Mouse (Mus musculus) lung, embryonic 16.5 days (tissue): Measurements from ENCODE around the gene Tmem190. TPM values are rescaled to one million over a fixed set of nuclear protein-coding genes. Genes with fewer than 3 reads are reported as not detected.

Experiments
- ATAC-seq: fragments of 200-750 bp; cut with Nextera tagmentation; 2 replicates; pipeline ENCODE4 v1.8.0; 2017; ENCODE audit warnings: low read depth, mild to moderate bottlenecking, moderate library complexity
- H3K27ac ChIP-seq: fragments of 300-500 bp; sonication (generic); 2 replicates; pipeline ENCODE4 v1.5.1; 2014; ENCODE audit warnings: mild to moderate bottlenecking, control low read depth, low read length
- H3K27me3 ChIP-seq: fragments of 300-500 bp; sonication (generic); 2 replicates; pipeline ENCODE4 v1.6.1; 2014; ENCODE audit warnings: low read depth, low read length, mixed read lengths; ENCODE audit not compliant: control insufficient read depth, insufficient read depth
- H3K36me3 ChIP-seq: fragments of 300-500 bp; sonication (generic); 2 replicates; pipeline ENCODE4 v1.6.1; 2014; ENCODE audit warnings: low read length; ENCODE audit not compliant: control insufficient read depth, insufficient read depth
- H3K4me1 ChIP-seq: fragments of 300-500 bp; sonication (generic); replicated peaks from 2 replicates; pipeline ENCODE4 v1.6.1; 2014; ENCODE audit warnings: low read length, mixed read lengths; ENCODE audit not compliant: control insufficient read depth, insufficient read depth
- H3K4me2 ChIP-seq: fragments of 300-500 bp; sonication (generic); 2 replicates; pipeline ENCODE4 v1.6.1; 2014; ENCODE audit warnings: low read depth, low read length, control low read depth
- H3K4me3 ChIP-seq: fragments of 300-500 bp; sonication (generic); 2 replicates; pipeline ENCODE4 v1.5.1; 2014; ENCODE audit warnings: mild to moderate bottlenecking, low read length, control low read depth
- H3K9ac ChIP-seq: fragments of 300-500 bp; sonication (generic); 2 replicates; pipeline ENCODE4 v1.6.1; 2014; ENCODE audit warnings: low read length, control low read depth
- H3K9me3 ChIP-seq: fragments of 300-500 bp; sonication (generic); 2 replicates; pipeline ENCODE4 v1.6.1; 2016; ENCODE audit warnings: low read length; ENCODE audit not compliant: control insufficient read depth
- WGBS: fragments of 180-500 bp; shearing (Covaris S2); extraction: QIAGEN DNeasy Blood & Tissue Kit; methylation state at CpG from one replicate; pipeline ENCODE4 v1.1.7; 2014; 5-methylcytosine and 5-hydroxymethylcytosine counted together
- polyA plus RNA-seq: library from polyadenylated mRNA; unstranded; fragments of >200 nt; fragmentation: Nextera tagmentation; extraction: Ambion mirVana; gene quantifications from 2 replicates; pipeline ENCODE4 v1.2.1, GENCODE M21; 2015

Gene Tmem190
- polyA plus RNA-seq, 1 experiment from 2014 or later: 0.34 TPM

GRCm38 (mm10) chr7:4825365-4825764, 42.6 kb downstream of the Tmem190 start:
- no peak for ATAC-seq
- H3K27ac ChIP-seq: no peak overlapping the region; the same call in 1 of the 2 replicates
- H3K4me1 ChIP-seq: peaks cover 4% of the 10 kb centered on the region; the same call in 1 of the 2 replicates
- no peak overlapping the region for H3K4me3 ChIP-seq
- H3K27me3 ChIP-seq: no peaks in the 10 kb centered on the region
- 39% methylated on average over 4 of the region's 4 CpGs for WGBS
- H3K36me3 ChIP-seq: no peaks in the 10 kb centered on the region
- no peaks in the 10 kb centered on the region for H3K9me3 ChIP-seq
- H3K9ac ChIP-seq: no peak overlapping the region
- H3K4me2 ChIP-seq: no peak overlapping the region

- no peak for ATAC-seq
- Histone ChIP-seq H3K9me3 (no peaks in the 10 kb centered on the region), H3K4me2 (no peak overlapping the region), H3K36me3 (no peaks in the 10 kb centered on the region), H3K4me1 (no peaks in the 10 kb centered on the region; the same call in 1 of the 2 replicates), H3K27me3 (peaks cover 17% of the 10 kb centered on the region), H3K9ac (no peak overlapping the region), H3K4me3 (no peak overlapping the region), H3K27ac (no peak overlapping the region)
- WGBS: 8% methylated on average over 12 of the region's 12 CpGs
These were observed 47.7 kb downstream of the Tmem190 start for GRCm38 (mm10) chr7:4830476-4830875.

Other genes with a start within 250 kb of the Tmem190 start
- 5.5 and 8.3 TPM in 2 replicates for gene Syt5, start 235.4 kb upstream of the Tmem190 start, polyA plus RNA-seq
- not detected in 2 replicates for gene Ptprh, start 178.9 kb upstream of the Tmem190 start, polyA plus RNA-seq
- 0.69 and 1.7 TPM in 2 replicates for gene Tmem86b, start 151.5 kb upstream of the Tmem190 start, polyA plus RNA-seq
- 3.5 and 3.9 TPM in 2 replicates for gene Ppp6r1, start 123.9 kb upstream of the Tmem190 start, polyA plus RNA-seq
- gene Hspbp1, start 97.9 kb upstream of the Tmem190 start, polyA plus RNA-seq: 85.7 and 90.9 TPM in 2 replicates
- 0.68 and 0.74 TPM in 2 replicates for gene Brsk1, start 92.3 kb upstream of the Tmem190 start, polyA plus RNA-seq
- 0.14 TPM in 1 of 2 replicates, not detected in the other for gene Tmem150b, start 57.7 kb upstream of the Tmem190 start, polyA plus RNA-seq
- 57.2 and 60.2 TPM in 2 replicates for gene Kmt5c, start 42.8 kb upstream of the Tmem190 start, polyA plus RNA-seq
- 77.9 and 94.0 TPM in 2 replicates for gene Cox6b2, start 29.8 kb upstream of the Tmem190 start, polyA plus RNA-seq
- not detected in 2 replicates for gene Fam71e2, start 11.6 kb upstream of the Tmem190 start, polyA plus RNA-seq
- gene Il11, start 78 bp upstream of the Tmem190 start, polyA plus RNA-seq: 0.18 and 0.19 TPM in 2 replicates
- gene Tmem238, start 6.7 kb downstream of the Tmem190 start, polyA plus RNA-seq: 14.7 and 17.9 TPM in 2 replicates
- 337 and 342 TPM in 2 replicates for gene Rpl28, start 9.9 kb downstream of the Tmem190 start, polyA plus RNA-seq
- 355 and 372 TPM in 2 replicates for gene Ube2s, start 29.7 kb downstream of the Tmem190 start, polyA plus RNA-seq
- gene Shisa7, start 61.8 kb downstream of the Tmem190 start, polyA plus RNA-seq: 0.99 and 1.2 TPM in 2 replicates
- gene Isoc2b, start 87.3 kb downstream of the Tmem190 start, polyA plus RNA-seq: 14.1 and 15.7 TPM in 2 replicates
- gene Isoc2a, start 94.2 kb downstream of the Tmem190 start, polyA plus RNA-seq: 0.87 and 1.3 TPM in 2 replicates
- gene Gm36210, start 123.6 kb downstream of the Tmem190 start, polyA plus RNA-seq: 0.21 TPM in 1 of 2 replicates, not detected in the other
- gene Zfp628, start 132.3 kb downstream of the Tmem190 start, polyA plus RNA-seq: 3.4 and 3.7 TPM in 2 replicates
- gene Nat14, start 139.1 kb downstream of the Tmem190 start, polyA plus RNA-seq: 2.5 and 2.7 TPM in 2 replicates
- gene Ssc5d, start 142.8 kb downstream of the Tmem190 start, polyA plus RNA-seq: 2.1 and 2.4 TPM in 2 replicates
- gene Sbk2, start 181.5 kb downstream of the Tmem190 start, polyA plus RNA-seq: 0.85 and 1.0 TPM in 2 replicates
- gene Sbk3, start 188.2 kb downstream of the Tmem190 start, polyA plus RNA-seq: 0.72 and 1.0 TPM in 2 replicates
- gene Zfp579, start 213.2 kb downstream of the Tmem190 start, polyA plus RNA-seq: 32.3 and 35.0 TPM in 2 replicates
- 19.3 and 21.4 TPM in 2 replicates for gene Zfp524, start 231.5 kb downstream of the Tmem190 start, polyA plus RNA-seq
- 33.1 and 34.5 TPM in 2 replicates for gene Fiz1, start 231.8 kb downstream of the Tmem190 start, polyA plus RNA-seq
- 1.2 and 1.3 TPM in 2 replicates for gene Gm44973, start 232.6 kb downstream of the Tmem190 start, polyA plus RNA-seq
- 5.5 and 5.7 TPM in 2 replicates for gene Zfp865, start 237.4 kb downstream of the Tmem190 start, polyA plus RNA-seq
- gene Ccdc106, start 237.6 kb downstream of the Tmem190 start, polyA plus RNA-seq: 5.3 and 5.5 TPM in 2 replicates